Comparison of ENCODE assay signal across 21 mouse cellular contexts in the genomic region with DNA sequence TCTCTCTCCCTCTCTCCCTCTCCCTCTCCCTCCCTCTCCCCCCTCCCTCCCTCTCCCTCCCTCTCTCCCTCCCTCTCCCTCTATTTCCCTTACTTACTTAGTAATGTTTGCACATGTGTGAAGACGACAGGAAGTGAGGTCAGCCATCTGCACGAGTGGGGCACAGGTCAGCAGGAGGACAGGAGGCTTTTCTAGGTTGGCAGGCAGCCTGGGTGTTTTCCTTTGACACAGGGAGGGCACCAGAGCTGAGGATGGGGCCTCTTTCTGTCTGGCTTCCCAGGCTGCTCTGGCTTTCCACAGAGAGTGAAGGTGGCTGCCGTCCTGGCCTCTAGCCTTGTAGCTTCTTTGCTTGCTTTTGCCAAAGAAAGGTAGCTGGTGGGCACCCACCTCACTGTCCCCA. TPM values are rescaled to one million over a fixed set of nuclear protein-coding genes. Genes with fewer than 3 reads are reported as not detected.
"Had no signal": no experiment of that assay in that cellular context is flagged by ENCODE, and none has a peak within 500 bp of the region (broad histone marks: within the 10 kb centered on the region; RNA-seq: fewer than 3 reads in every experiment).

No protein-coding gene starts in this region.

- H3K4me2 ChIP-seq: lung, embryonic 14.5 days; midbrain, embryonic 13.5 days; neural tube, embryonic 13.5 days; neural tube, embryonic 15.5 days had no signal

- H3K9ac ChIP-seq: lung, embryonic 14.5 days; midbrain, embryonic 13.5 days; neural tube, embryonic 13.5 days; neural tube, embryonic 15.5 days had no signal

- H3K4me3 ChIP-seq: midbrain, embryonic 10.5 days; midbrain, embryonic 13.5 days; myocyte; neural tube, embryonic 13.5 days; neural tube, embryonic 15.5 days had no signal

- ATAC-seq: midbrain, embryonic 13.5 days; midbrain, embryonic 16.5 days had no signal

- H3K9me3 ChIP-seq: midbrain, embryonic 10.5 days; midbrain, embryonic 13.5 days; neural tube, embryonic 13.5 days; neural tube, embryonic 15.5 days had no signal

- H3K27ac ChIP-seq: midbrain, embryonic 10.5 days; midbrain, embryonic 13.5 days; neural tube, embryonic 13.5 days; neural tube, embryonic 15.5 days had no signal

- H3K27me3 ChIP-seq: midbrain, embryonic 13.5 days; neural tube, embryonic 13.5 days; neural tube, embryonic 15.5 days had no signal

- DNase-seq: lung, adult 18-20 months; lung, embryonic 14.5 days; lung, postnatal 10 days; lung, postnatal 4 days; retina, postnatal 1 day; right cerebral cortex, adult 18-20 months; right cerebral cortex, postnatal 25 days; right cerebral cortex, postnatal 4 days; spleen, adult 18-20 months; thymus, adult 18-20 months; thymus, postnatal 14 days; thymus, postnatal 36 days had no signal

RNA-seq across cellular contexts. Expression of a gene that starts 43.7 kb away (rescaled TPM):
- polyA plus RNA-seq: lung, embryonic 14.5 days; midbrain, embryonic 10.5 days; myocyte; neural tube, embryonic 11.5 days; small intestine, adult 2 months; stomach, embryonic 16.5 days had no signal
